Mouse (Mus musculus) liver, embryonic 14.5 days (tissue): ENCODE data around the gene Neurl1b.

Experiments
- CTCF ChIP-seq: IDR thresholded peaks from 2 replicates; pipeline ENCODE4 v1.5.1; 2016; ENCODE audit warnings: antibody characterized with exemption, low read depth, control low read depth
- EP300 ChIP-seq: IDR thresholded peaks from 2 replicates; pipeline ENCODE4 v1.6.1; 2016; ENCODE audit warnings: antibody characterized with exemption, low read depth

DNA sequence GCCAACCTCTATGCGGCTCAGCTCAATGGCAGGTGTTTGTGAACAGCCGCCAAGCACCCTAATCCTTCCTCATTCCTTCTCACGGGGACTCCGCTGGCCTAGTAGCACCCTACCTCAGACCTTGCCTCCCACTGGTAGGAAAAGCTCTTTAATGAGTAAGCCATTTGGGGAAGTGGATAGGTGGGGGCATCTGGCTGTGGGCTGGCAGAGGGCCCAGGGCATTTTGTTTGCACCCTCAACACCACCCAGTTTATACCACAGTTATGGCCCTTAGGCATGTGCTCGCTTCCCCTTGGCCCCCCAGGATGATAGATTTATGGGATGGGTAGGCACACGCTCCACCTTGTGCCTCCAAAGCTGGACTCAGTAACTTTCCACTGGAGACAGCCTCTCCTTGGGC, 7.8 kb downstream of the Neurl1b start:
- TF ChIP-seq CTCF (no peak), EP300 (no peak)
